Mouse (Mus musculus) urinary bladder, postnatal 4 days (tissue): Measurements from ENCODE around the gene Ankmy1.
A peak's percentile ranks its signal among the peaks of the same experiment; 100 is the strongest.

ENCODE experiments used
- DNase-seq, 2 experiments: peaks; one replicate each; pipeline ENCODE4 v3.0.0; 2021 to 2022; ENCODE audit warnings: low spot score in 2 of 2

Ankmy1 gene

DNA sequence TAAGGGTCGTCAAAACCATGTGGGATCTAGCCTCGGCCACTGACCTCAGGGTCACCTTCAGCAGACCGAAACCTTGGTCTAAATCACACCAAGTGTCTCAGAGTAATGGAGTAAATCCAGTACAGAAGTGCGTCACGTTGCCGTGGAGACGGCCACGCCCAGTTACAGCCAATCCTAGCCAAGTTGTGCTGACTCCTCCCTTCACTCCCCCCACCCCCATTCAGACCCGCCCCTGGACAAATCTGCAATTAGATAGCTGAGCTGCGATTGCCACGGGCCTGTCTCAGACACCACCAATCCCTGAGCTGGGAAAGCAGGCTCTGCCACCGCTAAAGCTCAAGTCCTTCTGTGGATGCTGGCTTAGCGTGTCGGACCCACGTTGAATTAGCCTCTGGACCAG lies at the start of gene Ankmy1:
Ankmy1 (minus strand) TSS at position 121 of the 400 bp plus-strand sequence.
- peak in 1 of 2 experiments; percentile 74 for DNase-seq

DNA sequence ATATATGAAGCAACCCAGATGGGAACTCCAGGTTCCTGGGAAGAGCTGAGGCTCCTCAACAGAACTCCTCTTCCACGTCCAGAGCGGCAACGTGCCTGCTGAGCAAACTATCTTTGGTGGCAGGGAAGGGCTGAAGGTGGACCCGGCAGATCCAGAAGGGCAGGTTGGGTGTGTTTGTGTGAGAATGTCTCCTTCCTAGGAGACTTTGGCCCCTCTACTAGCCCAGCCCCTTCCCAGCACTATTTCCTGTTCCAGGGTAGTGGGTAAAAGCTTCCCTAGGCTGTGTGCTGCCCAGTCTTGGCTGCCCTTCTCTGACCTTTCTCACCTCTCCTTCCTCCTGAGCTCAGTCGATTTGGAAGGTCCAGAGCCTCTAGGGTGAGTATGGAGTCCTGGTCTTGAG lies 47.9 kb upstream of the Ankmy1 start, which contains the start of gene Gpr35:
Gpr35 (plus strand) TSS at position 259 of the 400 bp plus-strand sequence.
- peak in 1 of 2 experiments; percentile 4 for DNase-seq

DNA sequence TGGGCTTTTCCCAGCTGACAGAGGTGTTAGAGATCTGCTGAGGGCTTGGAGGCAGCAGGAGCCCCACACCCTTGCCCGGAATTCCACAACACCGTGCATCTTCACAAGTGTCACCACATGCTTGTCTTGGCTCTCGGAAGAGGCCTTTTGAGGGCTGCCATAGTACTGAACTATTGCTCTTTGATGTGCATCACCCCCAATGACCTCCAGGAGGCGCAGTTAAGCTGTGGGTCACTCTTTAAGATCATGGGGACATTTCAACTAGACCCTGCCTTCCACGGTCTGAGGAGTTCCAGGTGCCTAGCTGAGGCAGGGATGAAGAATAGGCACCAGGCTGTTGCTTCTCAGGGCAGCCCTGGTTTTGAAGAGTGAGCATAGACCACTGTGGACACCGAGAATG lies 46.7 kb upstream of the Ankmy1 start:
- peak in 1 of 2 experiments; percentile 55 for DNase-seq

DNA sequence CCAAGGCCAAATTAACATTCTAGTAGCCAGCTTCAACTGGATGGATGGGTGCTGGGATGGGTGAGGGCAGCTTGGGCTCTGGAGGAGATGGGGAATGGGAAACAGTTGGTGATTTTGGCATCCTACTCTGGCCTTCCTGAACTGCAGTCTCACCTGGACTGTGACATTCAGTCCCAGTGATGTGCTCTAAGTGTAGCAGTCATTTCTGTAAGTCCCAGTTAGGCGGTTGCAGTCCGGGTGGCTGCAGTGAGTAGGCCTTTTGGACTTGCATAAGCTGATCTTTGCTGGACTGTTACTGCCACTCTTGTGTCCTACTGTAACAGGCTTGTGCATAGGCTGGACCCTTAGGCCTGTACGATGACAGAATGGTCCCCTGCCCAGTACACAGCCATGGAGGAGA lies 45.3 kb upstream of the Ankmy1 start:
- DNase-seq, result peak in 1 of 2 experiments; percentile 12

DNA sequence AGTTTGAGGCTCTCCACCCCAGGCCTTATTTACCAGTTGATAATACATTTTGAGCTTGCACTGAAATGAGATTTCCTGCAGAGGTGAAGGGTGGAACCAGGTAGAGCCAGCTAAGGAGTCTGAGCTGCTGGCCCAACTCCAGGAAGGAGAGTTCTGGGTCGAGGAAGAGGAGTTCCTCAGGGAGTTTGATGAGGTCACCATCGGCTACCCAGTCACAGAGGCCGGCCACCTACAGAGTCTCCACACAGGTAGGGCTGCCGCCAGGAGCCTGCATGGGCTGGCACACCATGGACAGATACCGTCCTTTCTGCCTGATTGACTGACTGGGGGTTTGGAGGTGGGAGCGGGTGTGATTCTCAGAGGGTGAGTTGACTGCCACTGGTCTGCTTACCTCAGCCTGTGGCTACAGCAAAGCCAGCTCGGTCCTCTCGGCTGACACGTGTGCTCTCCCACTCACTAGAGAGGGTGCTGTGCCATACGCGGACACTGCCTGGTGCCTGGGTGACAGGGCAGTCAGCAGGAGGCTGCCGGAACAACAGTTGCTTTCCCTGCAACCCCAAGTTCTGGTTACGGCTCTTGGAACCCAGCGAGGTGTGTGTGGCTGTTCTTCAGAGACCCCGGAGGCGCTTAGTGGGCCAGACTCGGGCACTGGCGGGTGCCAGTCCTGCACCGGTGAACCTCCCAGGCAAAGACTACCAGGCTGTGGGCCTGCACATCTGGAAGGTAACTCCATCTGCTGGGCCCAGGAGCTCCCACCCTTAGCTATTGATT lies 40.7 kb upstream of the Ankmy1 start:
- no peak for DNase-seq

DNA sequence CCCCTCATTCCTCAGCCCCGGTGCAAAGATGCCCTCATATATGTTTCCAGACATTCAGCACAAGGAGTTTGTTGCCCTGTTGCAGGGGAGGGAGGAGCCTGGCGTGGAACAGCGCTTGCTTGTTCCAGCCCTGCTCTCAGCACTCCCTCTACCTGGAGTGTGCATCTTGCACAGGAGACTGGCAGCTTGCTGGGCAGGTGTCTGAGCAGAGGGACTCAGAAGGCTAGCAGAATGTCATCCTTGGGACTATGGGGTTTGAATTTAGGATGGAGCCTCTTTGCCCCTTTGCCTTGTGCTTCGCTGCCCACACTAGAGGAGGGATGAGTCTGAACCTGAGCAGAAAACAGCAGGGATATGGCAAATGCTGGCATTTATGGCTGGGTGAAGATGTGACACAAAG lies 37.0 kb upstream of the Ankmy1 start:
- no peak for DNase-seq

DNA sequence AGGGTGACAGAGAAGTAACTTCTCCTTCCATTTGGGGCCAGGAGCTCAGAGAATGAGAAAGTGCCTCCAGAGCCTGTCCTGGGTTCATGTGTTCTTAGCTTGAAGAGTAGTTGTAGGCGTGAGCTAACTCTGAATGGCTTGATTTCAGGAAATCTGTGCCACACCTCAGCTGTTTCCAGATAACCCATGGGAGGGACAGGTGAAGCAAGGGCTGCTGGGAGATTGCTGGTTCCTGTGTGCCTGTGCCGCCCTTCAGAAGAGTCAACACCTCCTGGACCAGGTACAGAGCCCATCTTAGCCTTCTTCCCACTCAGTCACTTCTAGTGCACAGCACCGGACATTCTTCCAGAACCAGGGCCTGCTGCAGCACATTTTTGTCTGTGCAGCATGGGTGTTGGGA lies 35.1 kb upstream of the Ankmy1 start:
- no peak for DNase-seq

DNA sequence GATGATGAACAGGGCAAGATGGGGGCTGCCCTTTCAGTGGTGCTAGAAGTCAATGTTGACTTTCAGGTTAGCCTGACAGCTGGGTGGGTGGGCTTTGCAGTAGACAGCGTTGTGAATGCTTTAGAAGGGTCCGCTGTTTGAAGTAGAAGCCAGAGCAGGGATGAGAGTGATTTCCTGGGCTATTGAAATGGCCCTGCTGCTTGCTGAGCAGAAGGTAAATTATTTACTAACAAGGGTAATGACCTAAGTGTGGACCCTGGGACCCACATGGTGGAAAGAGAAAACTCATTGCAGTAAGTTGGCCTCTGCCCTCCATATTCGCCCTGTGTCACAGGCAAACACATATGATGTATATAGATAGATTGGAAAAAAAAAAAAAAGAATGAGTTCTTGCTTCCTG lies 33.8 kb upstream of the Ankmy1 start:
- no peak for DNase-seq

DNA sequence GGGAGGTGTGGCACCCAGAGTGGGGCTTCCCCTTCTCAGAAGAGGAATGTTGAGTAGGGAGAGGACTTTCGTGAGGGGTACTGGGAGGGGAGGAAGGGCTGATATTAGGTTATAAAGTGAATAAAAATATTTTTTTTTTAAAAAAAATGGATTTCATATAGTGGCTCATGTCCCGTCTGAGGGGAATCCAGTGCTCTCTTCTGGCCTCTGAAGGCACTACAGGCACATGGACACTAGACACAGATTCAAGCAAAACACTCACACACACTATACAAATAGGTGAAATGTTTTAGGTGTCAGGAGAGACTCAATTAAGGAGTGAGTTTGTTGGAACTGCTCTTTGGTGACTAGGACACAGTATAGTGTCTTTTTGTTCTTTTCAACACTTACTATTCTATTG lies 33.3 kb upstream of the Ankmy1 start:
- DNase-seq, result no peak

DNA sequence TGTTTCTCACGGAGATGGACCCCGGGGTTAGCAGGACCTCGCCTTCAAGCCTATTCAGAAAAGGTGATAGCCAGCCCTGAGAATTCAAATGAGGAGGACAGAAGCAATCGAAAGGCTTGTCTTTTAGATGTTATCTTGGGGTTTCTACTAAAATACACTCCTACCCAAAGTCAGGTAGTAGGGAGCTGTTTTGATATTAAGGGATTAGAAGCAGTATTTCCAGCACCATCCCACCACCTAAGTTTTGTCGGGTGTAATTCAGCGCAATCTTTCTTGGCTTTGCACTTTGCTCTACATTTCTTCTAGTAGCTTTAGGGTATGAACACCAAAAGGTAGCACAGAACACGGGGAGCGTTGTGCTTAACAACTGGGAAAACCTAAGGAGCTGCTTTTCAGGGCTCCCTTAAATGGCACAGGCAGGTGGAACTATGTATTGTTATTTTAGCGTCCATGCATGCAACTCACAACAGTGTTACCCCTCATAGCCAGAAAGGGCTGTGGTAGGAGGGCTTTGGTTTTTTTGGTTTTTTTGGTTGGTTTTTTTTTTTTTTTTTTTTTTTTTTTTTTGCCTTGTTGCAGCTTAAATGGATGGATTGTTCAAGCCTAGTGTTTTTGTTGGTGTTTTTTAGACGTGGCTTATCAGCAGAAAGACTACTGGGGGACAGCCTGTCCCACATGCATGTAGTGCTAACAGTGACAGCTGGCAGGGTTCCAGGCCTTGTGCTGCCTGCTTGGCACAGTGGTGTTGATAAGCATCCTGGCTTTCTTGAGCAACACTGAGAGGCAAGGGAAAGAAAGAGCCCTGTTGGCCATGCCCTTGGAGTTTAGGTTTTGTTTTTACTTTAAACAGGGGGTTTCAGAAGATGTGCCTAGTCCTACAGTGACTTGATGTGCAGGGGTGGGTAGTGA lies 32.6 kb upstream of the Ankmy1 start:
- no peak for DNase-seq

DNA sequence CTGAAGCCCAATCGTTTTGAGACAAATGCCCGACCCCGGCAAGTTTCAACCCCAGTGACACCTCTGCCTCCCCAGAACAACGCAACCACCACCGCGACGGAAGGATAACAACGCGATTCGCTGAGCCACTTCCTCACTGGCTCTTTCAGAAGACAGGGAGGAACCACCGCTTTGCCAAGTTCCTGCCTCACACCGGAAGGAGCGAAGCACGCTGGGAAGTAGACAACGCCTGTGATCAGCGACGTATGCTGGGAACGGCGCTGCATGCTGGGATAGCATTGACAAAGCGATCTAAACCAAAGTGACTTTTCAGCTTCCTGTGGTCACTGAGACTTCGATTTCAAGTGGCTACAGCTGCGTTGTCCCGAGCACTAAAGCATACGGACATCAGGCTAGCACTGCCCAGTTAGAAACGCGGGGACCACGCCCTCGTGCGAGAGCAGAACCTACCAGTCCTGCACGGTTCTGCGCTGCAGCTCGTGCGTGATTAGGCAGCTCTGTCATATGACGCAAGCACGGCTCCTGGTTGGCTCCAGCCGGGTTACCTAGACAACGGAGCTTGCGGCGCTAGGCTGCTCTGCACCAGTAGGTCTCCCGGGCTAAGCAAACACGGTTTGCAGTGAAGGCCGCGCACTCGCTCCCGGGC lies 31.6 kb upstream of the Ankmy1 start, which contains the start of gene Capn10:
Capn10 (plus strand) TSS at position 195 of the 646 bp plus-strand sequence.
- DNase-seq, result peak; percentile 88 to 89

DNA sequence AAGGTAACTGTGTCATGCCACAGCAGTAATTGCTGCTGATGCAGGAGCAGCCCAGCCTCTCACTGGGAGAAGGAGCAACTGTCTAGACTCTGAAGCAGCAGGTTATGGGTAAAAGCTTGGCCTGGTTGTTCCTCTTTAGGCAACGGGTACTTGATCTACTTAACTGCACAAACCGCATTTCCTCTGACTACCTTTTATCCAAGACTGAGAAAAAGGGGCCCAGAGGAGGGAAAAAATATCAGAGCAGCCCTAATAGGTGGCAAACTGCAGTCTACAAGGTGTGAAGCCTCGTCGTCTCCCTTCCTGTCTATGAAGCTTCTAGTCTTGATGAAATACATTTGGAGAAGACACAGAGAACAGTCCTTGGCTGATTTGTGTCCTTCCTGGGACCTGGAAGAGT lies 30.9 kb upstream of the Ankmy1 start:
- no peak for DNase-seq

DNA sequence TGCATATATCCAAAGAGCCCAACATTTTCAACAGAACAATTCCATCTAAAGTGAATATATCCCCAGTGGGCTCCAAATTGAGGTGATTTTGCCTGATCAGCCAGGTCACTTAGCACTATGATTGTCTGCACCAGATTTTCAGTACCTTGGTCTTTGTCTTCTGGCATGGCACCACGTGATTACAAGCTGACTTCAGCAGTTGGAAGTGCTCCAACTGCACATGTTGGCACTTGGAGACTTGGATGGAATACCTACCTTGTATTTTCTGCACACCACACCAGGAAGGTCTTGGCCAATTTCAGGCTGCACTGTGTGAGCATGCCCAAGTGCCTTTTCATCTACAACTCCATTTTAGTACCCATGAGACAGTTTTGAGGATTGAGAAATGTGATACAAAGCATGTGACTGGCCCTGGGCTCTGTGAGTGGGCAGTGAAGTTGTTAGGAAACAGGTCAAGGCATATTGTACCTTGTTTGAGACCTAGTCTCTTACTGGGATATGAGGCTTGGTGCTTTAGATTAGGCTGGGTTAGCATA lies 27.5 kb upstream of the Ankmy1 start:
- DNase-seq, result no peak

DNA sequence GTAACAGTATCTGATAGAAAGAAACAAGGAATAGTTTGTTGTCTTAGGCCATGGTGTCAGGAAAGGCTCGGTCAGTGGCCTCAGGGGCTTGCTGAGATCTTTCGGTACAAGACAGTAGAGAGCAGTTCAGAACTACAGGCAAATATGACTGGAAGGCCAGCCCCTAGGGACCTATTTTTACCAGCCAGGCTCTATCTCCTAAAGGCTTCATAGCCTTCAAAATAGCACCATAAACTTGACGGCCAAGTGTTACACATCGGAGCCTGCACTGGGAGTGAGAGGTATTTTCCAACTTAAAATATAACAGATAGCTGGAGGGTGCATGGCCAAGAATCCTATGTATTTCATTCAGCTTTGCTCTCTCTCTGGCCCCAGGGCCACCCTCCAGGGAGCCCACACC lies 18.8 kb upstream of the Ankmy1 start:
- DNase-seq, result no peak

DNA sequence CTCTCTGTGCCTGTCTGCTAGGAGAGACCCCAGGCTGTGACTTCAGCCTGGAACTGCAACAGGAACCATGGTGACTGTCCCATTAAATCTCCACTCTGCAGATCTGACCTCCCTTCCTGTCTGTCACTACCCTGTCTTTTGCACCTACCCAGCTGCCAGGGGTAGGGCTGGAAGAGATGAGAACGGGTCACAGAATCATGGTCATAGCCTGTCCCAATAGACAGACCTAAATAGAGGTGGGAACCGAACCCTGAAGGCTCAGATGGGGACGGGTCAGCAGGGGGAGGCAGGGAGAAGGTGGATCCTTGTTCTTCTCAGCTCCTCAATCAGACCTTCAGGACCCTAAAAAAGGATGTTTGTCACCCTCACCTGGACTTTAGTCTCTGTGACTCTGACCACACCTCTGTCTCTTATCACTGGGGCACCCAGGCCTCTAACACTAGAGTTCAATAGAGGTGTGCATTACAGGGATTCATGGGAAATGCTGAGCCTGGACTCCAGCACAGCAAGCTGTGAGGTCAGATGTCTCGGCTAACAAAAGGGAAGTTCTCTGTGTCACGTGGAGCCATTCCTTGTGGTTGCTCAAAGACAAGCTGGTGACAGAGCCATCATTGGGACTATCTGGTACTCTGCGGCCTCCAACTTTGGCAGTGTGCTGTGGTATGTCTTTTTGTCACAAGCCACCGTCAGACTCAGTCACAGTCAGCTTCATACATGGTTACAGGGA lies 17.9 kb upstream of the Ankmy1 start:
- no peak for DNase-seq

DNA sequence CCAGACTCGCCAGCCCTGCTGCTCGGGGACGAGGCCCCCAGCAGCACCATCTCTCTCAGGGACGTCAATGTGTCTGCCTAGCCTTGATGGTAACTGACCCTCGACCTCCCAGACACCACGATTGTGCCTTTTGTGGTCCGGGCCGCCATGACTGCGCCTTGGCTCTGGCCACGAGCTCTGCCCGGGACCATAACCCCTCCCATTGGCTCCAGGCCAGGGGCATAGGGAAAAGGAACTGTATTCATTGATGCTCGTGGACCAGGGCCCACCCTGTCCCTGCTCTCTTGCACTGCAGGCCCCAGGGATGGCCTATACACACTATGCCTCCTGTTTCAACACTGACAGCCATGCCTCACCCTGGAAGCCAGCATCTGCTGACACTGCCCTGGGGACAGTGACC lies 17.1 kb upstream of the Ankmy1 start:
- no peak for DNase-seq

DNA sequence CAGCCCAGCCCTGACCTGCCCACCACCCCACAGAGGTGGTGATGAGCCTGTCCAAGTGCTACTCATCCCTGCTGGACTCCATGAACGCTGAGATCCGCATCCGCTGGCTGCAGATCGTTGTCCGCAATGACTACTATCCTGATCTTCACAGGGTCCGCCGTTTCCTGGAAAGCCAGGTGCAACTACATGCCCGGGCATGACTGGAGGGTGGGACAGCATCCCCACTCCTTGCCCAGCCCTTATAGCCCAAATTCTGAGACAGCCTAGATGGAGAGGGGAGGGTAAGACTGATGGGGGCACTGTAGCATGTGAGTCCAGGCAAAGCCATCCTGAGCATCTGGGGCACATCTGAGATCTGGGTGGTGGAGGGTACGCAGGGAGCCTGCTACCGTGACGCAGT lies 16.4 kb upstream of the Ankmy1 start:
- no peak for DNase-seq

DNA sequence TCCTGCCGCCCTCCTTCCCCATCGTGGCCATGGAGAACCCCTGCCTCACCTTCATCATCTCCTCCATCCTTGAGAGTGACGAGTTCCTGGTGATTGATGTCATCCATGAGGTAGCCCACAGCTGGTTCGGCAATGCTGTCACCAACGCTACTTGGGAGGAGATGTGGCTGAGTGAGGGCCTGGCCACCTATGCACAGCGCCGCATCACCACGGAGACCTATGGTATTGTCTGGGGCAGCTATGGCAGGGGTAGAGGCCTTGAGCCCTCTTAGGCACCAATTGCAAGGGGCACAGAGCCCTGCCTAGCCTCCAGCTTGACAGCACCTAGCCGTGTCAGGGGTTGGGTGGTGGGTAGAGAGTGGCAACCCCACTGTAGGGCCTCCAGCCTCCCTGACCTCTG lies 14.0 kb upstream of the Ankmy1 start:
- no peak for DNase-seq

DNA sequence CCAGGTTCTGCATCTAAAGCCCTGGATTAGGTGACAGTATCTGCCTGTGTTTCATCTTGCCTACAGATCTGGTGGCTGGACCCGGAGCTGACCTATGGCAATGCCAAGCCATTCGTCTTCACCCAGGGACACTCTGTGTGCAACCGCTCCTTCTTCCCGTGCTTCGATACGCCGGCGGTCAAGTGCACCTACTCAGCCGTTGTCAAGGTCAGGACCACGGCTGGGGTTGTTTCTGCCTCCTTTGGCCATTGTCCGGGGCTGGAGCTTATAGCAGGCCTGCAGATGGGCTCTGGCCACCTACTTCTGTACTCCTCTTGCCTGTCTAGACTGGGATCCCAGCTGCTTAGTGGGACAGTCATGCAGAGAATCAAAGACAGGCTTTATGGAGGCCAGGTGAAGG lies 12.3 kb upstream of the Ankmy1 start:
- no peak for DNase-seq

DNA sequence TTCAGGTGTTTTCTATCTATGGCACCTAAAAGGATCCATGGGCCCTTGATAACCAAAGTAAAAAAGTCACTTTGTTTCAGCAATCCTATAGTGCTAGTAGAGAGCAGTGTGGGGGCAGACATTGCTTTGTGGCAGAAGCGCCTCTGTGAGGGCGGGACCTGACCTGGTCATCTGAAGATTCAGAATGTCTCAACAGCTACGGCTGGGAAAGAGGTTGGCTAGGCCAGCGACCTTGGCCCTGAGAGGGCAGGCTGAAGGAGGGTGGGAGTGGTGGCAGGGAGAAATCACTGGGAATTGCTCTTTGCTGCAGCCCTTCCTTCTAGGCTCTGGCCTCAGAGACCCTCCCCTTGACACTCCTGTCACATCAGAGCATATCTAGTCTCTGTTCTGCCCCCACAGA lies 11.5 kb upstream of the Ankmy1 start:
- DNase-seq, result no peak

DNA sequence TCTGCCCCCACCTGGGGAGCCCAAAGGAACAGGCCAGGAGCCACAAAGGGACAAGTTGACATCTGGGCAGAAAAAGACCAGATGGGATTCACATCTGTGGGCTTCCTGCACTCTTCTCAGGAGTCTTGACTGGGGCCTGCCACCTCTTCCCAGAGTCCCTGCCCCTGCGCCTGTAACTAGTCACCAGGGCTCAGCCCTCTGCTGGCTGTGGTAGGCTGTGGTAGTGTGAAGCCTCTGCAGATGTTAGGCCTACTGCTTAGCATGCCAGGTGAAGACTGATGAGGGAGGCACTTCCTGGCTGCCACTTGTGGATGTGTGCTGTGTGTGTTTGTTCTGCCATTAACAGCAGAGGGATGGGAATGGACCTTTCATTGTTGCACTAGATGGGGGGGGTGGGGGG lies 9.6 kb upstream of the Ankmy1 start:
- DNase-seq, result no peak
